Mouse (Mus musculus) lung, postnatal 0 days (tissue): Measurements from ENCODE around the gene Gm15737. TPM values are rescaled to one million over a fixed set of nuclear protein-coding genes. Genes with fewer than 3 reads are reported as not detected.

ENCODE experiments used
- ATAC-seq: fragments of 200-750 bp; cut with Nextera tagmentation; 2 replicates; pipeline ENCODE4 v1.8.0; 2017; ENCODE audit warnings: moderate library complexity
- DNase-seq: peaks from one replicate; pipeline ENCODE4 v3.0.0-alpha.2; 2016; ENCODE audit warnings: low spot score
- H3K27ac ChIP-seq: fragments of 300-500 bp; sonication (generic); 2 replicates; pipeline ENCODE4 v1.5.1; 2014; ENCODE audit warnings: antibody characterized with exemption, mild to moderate bottlenecking, low read length, mixed read lengths
- H3K27me3 ChIP-seq: fragments of 300-500 bp; sonication (generic); replicated peaks from 2 replicates; pipeline ENCODE4 v1.6.1; 2014; ENCODE audit warnings: low read length, mixed read lengths; ENCODE audit not compliant: insufficient read depth
- H3K36me3 ChIP-seq: fragments of 300-500 bp; sonication (generic); 2 replicates; pipeline ENCODE4 v1.6.1; 2014; ENCODE audit warnings: low read length, mixed read lengths; ENCODE audit not compliant: insufficient read depth
- H3K4me1 ChIP-seq: fragments of 300-500 bp; sonication (generic); 2 replicates; pipeline ENCODE4 v1.6.1; 2014; ENCODE audit warnings: antibody characterized with exemption, low read depth, low read length, mixed read lengths; ENCODE audit not compliant: insufficient read depth
- H3K4me2 ChIP-seq: fragments of 300-500 bp; sonication (generic); replicated peaks from 2 replicates; pipeline ENCODE4 v1.6.1; 2014; ENCODE audit warnings: low read depth, mild to moderate bottlenecking, low read length, moderate library complexity, mixed read lengths
- H3K4me3 ChIP-seq: fragments of 300-500 bp; sonication (generic); 2 replicates; pipeline ENCODE4 v1.5.1; 2014; ENCODE audit warnings: low read depth, low read length
- H3K9ac ChIP-seq: fragments of 300-500 bp; sonication (generic); replicated peaks from 2 replicates; pipeline ENCODE4 v1.6.1; 2014; ENCODE audit warnings: low read depth, mild to moderate bottlenecking
- H3K9me3 ChIP-seq: fragments of 300-500 bp; sonication (generic); 2 replicates; pipeline ENCODE4 v1.6.1; 2016; ENCODE audit warnings: low read length, mixed read lengths
- CTCF ChIP-seq: IDR thresholded peaks from 2 replicates; pipeline ENCODE4 v1.5.1; 2016; ENCODE audit warnings: antibody characterized with exemption, mild to moderate bottlenecking
- EP300 ChIP-seq: IDR thresholded peaks from 2 replicates; pipeline ENCODE4 v1.6.1; 2016; ENCODE audit warnings: antibody characterized with exemption, mild to moderate bottlenecking, control low read depth
- WGBS: fragments of 180-500 bp; shearing (Covaris S2); extraction: QIAGEN DNeasy Blood & Tissue Kit; methylation state at CpG from one replicate; pipeline ENCODE4 v1.1.7; 2014; 5-methylcytosine and 5-hydroxymethylcytosine counted together
- polyA plus RNA-seq: library from polyadenylated mRNA; unstranded; fragments of >200 nt; fragmentation: Nextera tagmentation; extraction: Ambion mirVana; gene quantifications from 2 replicates; pipeline ENCODE4 v1.2.1, GENCODE M21; 2015

Gm15737 gene
- polyA plus RNA-seq, 1 experiment from 2014 or later, result 0.05 TPM

- no peaks in the 10 kb centered on the region for H3K27me3 ChIP-seq
- no peaks in the 10 kb centered on the region for H3K9me3 ChIP-seq
- TF ChIP-seq CTCF (no peak), EP300 (peak; percentile 61; the same call in 1 of the 2 replicates)
- ATAC-seq, result peak; percentile 73
- no peak overlapping the region for H3K9ac ChIP-seq
- H3K36me3 ChIP-seq, result peaks cover 6% of the 10 kb centered on the region; the same call in 1 of the 2 replicates
- 38% methylated on average over 16 of the region's 16 CpGs for WGBS
- peaks cover 18% of the 10 kb centered on the region for H3K4me1 ChIP-seq
- no peak overlapping the region for H3K4me3 ChIP-seq
- peak overlapping the region; percentile 25; the same call in 1 of the 2 replicates for H3K4me2 ChIP-seq
- H3K27ac ChIP-seq, result peak overlapping the region; percentile 89
- DNase-seq, result peak; percentile 60
Observed at GRCm38 (mm10) chr6:92869582-92870219, 544 bp downstream of the Gm15737 start.

GRCm38 (mm10) chr6:92871813-92872212 is 2.7 kb downstream of the Gm15737 start:
- DNase-seq (peak; percentile 64), ATAC-seq (no peak)
- Histone ChIP-seq H3K4me2 (no peak overlapping the region), H3K9me3 (no peaks in the 10 kb centered on the region), H3K27ac (no peak overlapping the region; the same call in 1 of the 2 replicates), H3K36me3 (peaks cover 6% of the 10 kb centered on the region; the same call in 1 of the 2 replicates), H3K4me1 (peaks cover 21% of the 10 kb centered on the region), H3K9ac (no peak overlapping the region), H3K27me3 (no peaks in the 10 kb centered on the region), H3K4me3 (no peak overlapping the region)
- WGBS, result 48% methylated on average over 4 of the region's 4 CpGs
- no peak for TF ChIP-seq CTCF
- TF ChIP-seq EP300, result no peak

- TF ChIP-seq CTCF (no peak), EP300 (no peak)
- H3K9me3 ChIP-seq, result no peaks in the 10 kb centered on the region
- H3K4me3 ChIP-seq, result no peak overlapping the region
- WGBS, result 57% methylated on average over 10 of the region's 10 CpGs
- peaks cover 11% of the 10 kb centered on the region; the same call in 1 of the 2 replicates for H3K36me3 ChIP-seq
- H3K4me1 ChIP-seq, result peaks cover 21% of the 10 kb centered on the region
- DNase-seq (no peak), ATAC-seq (no peak)
- no peaks in the 10 kb centered on the region for H3K27me3 ChIP-seq
- no peak overlapping the region for H3K27ac ChIP-seq
- H3K9ac ChIP-seq, result no peak overlapping the region
- H3K4me2 ChIP-seq, result no peak overlapping the region
Observed at GRCm38 (mm10) chr6:92872766-92873165, 3.6 kb downstream of the Gm15737 start.

GRCm38 (mm10) chr6:92874854-92875253 is 5.7 kb downstream of the Gm15737 start:
- Histone ChIP-seq H3K9me3 (no peaks in the 10 kb centered on the region), H3K36me3 (peaks cover 18% of the 10 kb centered on the region), H3K4me1 (peaks cover 7% of the 10 kb centered on the region), H3K4me3 (no peak overlapping the region), H3K9ac (no peak overlapping the region), H3K27ac (peak overlapping the region; percentile 57), H3K4me2 (no peak overlapping the region), H3K27me3 (no peaks in the 10 kb centered on the region)
- ATAC-seq, result peak; percentile 70
- no peak for TF ChIP-seq CTCF
- peak; percentile 99 for TF ChIP-seq EP300
- peak; percentile 79 for DNase-seq
- WGBS, result 19% methylated on average over 5 of the region's 5 CpGs

GRCm38 (mm10) chr6:92875340-92875739 is 6.2 kb downstream of the Gm15737 start:
- Histone ChIP-seq H3K27me3 (no peaks in the 10 kb centered on the region), H3K27ac (peak overlapping the region; percentile 57), H3K36me3 (peaks cover 22% of the 10 kb centered on the region), H3K4me3 (no peak overlapping the region), H3K4me1 (peaks cover 6% of the 10 kb centered on the region; the same call in 1 of the 2 replicates), H3K9ac (no peak overlapping the region), H3K4me2 (no peak overlapping the region), H3K9me3 (no peaks in the 10 kb centered on the region)
- no peak for TF ChIP-seq CTCF
- TF ChIP-seq EP300, result no peak
- peak; percentile 65; the same call in 1 of the 2 replicates for ATAC-seq
- peak; percentile 63 for DNase-seq
- WGBS, result 49% methylated on average over 2 of the region's 2 CpGs

- H3K4me2 ChIP-seq, result no peak overlapping the region
- no peak overlapping the region for H3K9ac ChIP-seq
- no peak for TF ChIP-seq CTCF
- peak; percentile 45; the same call in 1 of the 2 replicates for TF ChIP-seq EP300
- peaks cover 28% of the 10 kb centered on the region for H3K36me3 ChIP-seq
- peak; percentile 48 for DNase-seq
- no peaks in the 10 kb centered on the region for H3K27me3 ChIP-seq
- WGBS, result 26% methylated on average over 5 of the region's 5 CpGs
- H3K27ac ChIP-seq, result peak overlapping the region; percentile 57
- no peaks in the 10 kb centered on the region for H3K9me3 ChIP-seq
- H3K4me1 ChIP-seq, result peaks cover 6% of the 10 kb centered on the region; the same call in 1 of the 2 replicates
- ATAC-seq, result peak; percentile 44
- no peak overlapping the region for H3K4me3 ChIP-seq
Observed at GRCm38 (mm10) chr6:92876121-92876520, 7.0 kb downstream of the Gm15737 start.
